Mouse (Mus musculus) liver, embryonic 15.5 days (tissue): ENCODE results near the gene Rpl23a. TPM values are rescaled to one million over a fixed set of nuclear protein-coding genes. Genes with fewer than 3 reads are reported as not detected.

Experiments used
- ATAC-seq: fragments of 200-750 bp; cut with Nextera tagmentation; 2 replicates; pipeline ENCODE4 v1.8.0; 2017; ENCODE audit warnings: moderate number of reproducible peaks, mild to moderate bottlenecking, moderate library complexity; ENCODE audit not compliant: insufficient read depth
- H3K27ac ChIP-seq: fragments of 300-500 bp; sonication (generic); replicated peaks from 2 replicates; pipeline ENCODE4 v1.5.1; 2015; ENCODE audit warnings: mild to moderate bottlenecking, inconsistent platforms
- H3K27me3 ChIP-seq: fragments of 300-500 bp; sonication (generic); 2 replicates; pipeline ENCODE4 v1.6.1; 2015; ENCODE audit warnings: mild to moderate bottlenecking, inconsistent platforms
- H3K36me3 ChIP-seq: fragments of 300-500 bp; sonication (generic); replicated peaks from 2 replicates; pipeline ENCODE4 v1.6.1; 2015; ENCODE audit warnings: moderate library complexity, mild to moderate bottlenecking, inconsistent platforms
- H3K4me1 ChIP-seq: fragments of 300-500 bp; sonication (generic); replicated peaks from 2 replicates; pipeline ENCODE4 v1.6.1; 2015; ENCODE audit warnings: inconsistent platforms
- H3K4me2 ChIP-seq: fragments of 300-500 bp; sonication (generic); 2 replicates; pipeline ENCODE4 v1.6.1; 2015; ENCODE audit warnings: moderate library complexity, mild to moderate bottlenecking, inconsistent platforms
- H3K4me3 ChIP-seq: fragments of 300-500 bp; sonication (generic); replicated peaks from 2 replicates; pipeline ENCODE4 v1.5.1; 2015; ENCODE audit warnings: mild to moderate bottlenecking, inconsistent platforms
- H3K9ac ChIP-seq: fragments of 300-500 bp; sonication (generic); 2 replicates; pipeline ENCODE4 v1.6.1; 2015; ENCODE audit warnings: moderate library complexity, mild to moderate bottlenecking, inconsistent platforms
- H3K9me3 ChIP-seq: fragments of 300-500 bp; sonication (generic); replicated peaks from 2 replicates; pipeline ENCODE4 v1.6.1; 2016; ENCODE audit warnings: inconsistent platforms
- WGBS: fragments of 180-500 bp; shearing (Covaris S2); methylation state at CpG from one replicate; pipeline ENCODE4 v1.1.7; 2015; ENCODE audit warnings: mixed read lengths; ENCODE audit not compliant: insufficient replicate concordance; 5-methylcytosine and 5-hydroxymethylcytosine counted together
- polyA plus RNA-seq: library from polyadenylated mRNA; unstranded; fragments of >200 nt; fragmentation: Nextera tagmentation; extraction: Ambion mirVana; gene quantifications from 2 replicates; pipeline ENCODE4 v1.2.1, GENCODE M21; 2015

Gene Rpl23a
- polyA plus RNA-seq, 1 experiment from 2014 or later = 671 TPM

GRCm38 (mm10) chr11:78182450-78182849 lies 934 bp downstream of the Rpl23a start:
- Histone ChIP-seq H3K4me3 (peak overlapping the region; percentile 91), H3K4me1 (peaks cover 50% of the 10 kb centered on the region), H3K27ac (peak overlapping the region; percentile 89), H3K27me3 (peaks cover 19% of the 10 kb centered on the region), H3K36me3 (peaks cover 31% of the 10 kb centered on the region), H3K4me2 (peak overlapping the region; percentile 96), H3K9me3 (no peaks in the 10 kb centered on the region), H3K9ac (peak overlapping the region; percentile 84)
- WGBS = 2% methylated on average over 7 of the region's 7 CpGs
- no peak for ATAC-seq

- Histone ChIP-seq H3K9ac (peak overlapping the region; percentile 84), H3K36me3 (peaks cover 31% of the 10 kb centered on the region), H3K4me1 (peaks cover 53% of the 10 kb centered on the region), H3K4me3 (peak overlapping the region; percentile 91), H3K9me3 (no peaks in the 10 kb centered on the region), H3K4me2 (peak overlapping the region; percentile 96), H3K27ac (peak overlapping the region; percentile 89), H3K27me3 (peaks cover 14% of the 10 kb centered on the region)
- WGBS = 29% methylated on average over 2 of the region's 2 CpGs
- ATAC-seq = no peak
Measured at GRCm38 (mm10) chr11:78181830-78182357, 1.5 kb downstream of the Rpl23a start.

- peak overlapping the region; percentile 91 for H3K4me3 ChIP-seq
- no peak for ATAC-seq
- peak overlapping the region; percentile 96 for H3K9ac ChIP-seq
- peak overlapping the region; percentile 96 for H3K4me2 ChIP-seq
- peak overlapping the region; percentile 100 for H3K27ac ChIP-seq
- 38% methylated on average over 6 of the region's 6 CpGs for WGBS
- no peaks in the 10 kb centered on the region for H3K9me3 ChIP-seq
- H3K36me3 ChIP-seq = peaks cover 31% of the 10 kb centered on the region
- no peaks in the 10 kb centered on the region for H3K27me3 ChIP-seq
- H3K4me1 ChIP-seq = peaks cover 62% of the 10 kb centered on the region
Measured at GRCm38 (mm10) chr11:78180081-78180761, 3.2 kb downstream of the Rpl23a start.

GRCm38 (mm10) chr11:78179438-78179999 lies 3.9 kb downstream of the Rpl23a start:
- ATAC-seq = no peak
- H3K27ac ChIP-seq = peak overlapping the region; percentile 100
- H3K4me1 ChIP-seq = peaks cover 67% of the 10 kb centered on the region
- H3K4me2 ChIP-seq = peak overlapping the region; percentile 96
- no peaks in the 10 kb centered on the region for H3K27me3 ChIP-seq
- no peaks in the 10 kb centered on the region for H3K9me3 ChIP-seq
- peak overlapping the region; percentile 91 for H3K4me3 ChIP-seq
- peaks cover 31% of the 10 kb centered on the region for H3K36me3 ChIP-seq
- 12% methylated on average over 8 of the region's 8 CpGs for WGBS
- H3K9ac ChIP-seq = peak overlapping the region; percentile 96

- no peaks in the 10 kb centered on the region for H3K9me3 ChIP-seq
- peak overlapping the region; percentile 96 for H3K4me2 ChIP-seq
- H3K4me3 ChIP-seq = peak overlapping the region; percentile 91
- H3K27me3 ChIP-seq = no peaks in the 10 kb centered on the region
- WGBS = under 1% methylated on average over 29 of the region's 29 CpGs
- peaks cover 67% of the 10 kb centered on the region for H3K4me1 ChIP-seq
- peak overlapping the region; percentile 100 for H3K27ac ChIP-seq
- peak overlapping the region; percentile 96 for H3K9ac ChIP-seq
- no peak; the same call in 1 of the 2 replicates for ATAC-seq
- H3K36me3 ChIP-seq = peaks cover 31% of the 10 kb centered on the region
Measured at GRCm38 (mm10) chr11:78178859-78179437, 4.4 kb downstream of the Rpl23a start.

GRCm38 (mm10) chr11:78177903-78178858 lies 5.2 kb downstream of the Rpl23a start:
- peak overlapping the region; percentile 91 for H3K4me3 ChIP-seq
- peak; percentile 81 for ATAC-seq
- peaks cover 31% of the 10 kb centered on the region for H3K36me3 ChIP-seq
- H3K9me3 ChIP-seq = no peaks in the 10 kb centered on the region
- peak overlapping the region; percentile 96 for H3K4me2 ChIP-seq
- peak overlapping the region; percentile 96 for H3K9ac ChIP-seq
- under 1% methylated on average over 84 of the region's 84 CpGs for WGBS
- no peaks in the 10 kb centered on the region for H3K27me3 ChIP-seq
- H3K27ac ChIP-seq = peak overlapping the region; percentile 100
- H3K4me1 ChIP-seq = peaks cover 65% of the 10 kb centered on the region

- Histone ChIP-seq H3K4me1 (peaks cover 71% of the 10 kb centered on the region), H3K27ac (peak overlapping the region; percentile 100), H3K9ac (peak overlapping the region; percentile 96), H3K36me3 (peaks cover 31% of the 10 kb centered on the region), H3K4me2 (peak overlapping the region; percentile 96), H3K27me3 (no peaks in the 10 kb centered on the region), H3K4me3 (peak overlapping the region; percentile 91), H3K9me3 (no peaks in the 10 kb centered on the region)
- peak; percentile 33 for ATAC-seq
- 0% methylated on average over 10 of the region's 10 CpGs for WGBS
Measured at GRCm38 (mm10) chr11:78177437-78177836, 5.9 kb downstream of the Rpl23a start.

GRCm38 (mm10) chr11:78176905-78177331 lies 6.5 kb downstream of the Rpl23a start:
- Histone ChIP-seq H3K9me3 (no peaks in the 10 kb centered on the region), H3K4me3 (peak overlapping the region; percentile 91), H3K9ac (peak overlapping the region; percentile 96), H3K27me3 (no peaks in the 10 kb centered on the region), H3K27ac (peak overlapping the region; percentile 100), H3K4me2 (peak overlapping the region; percentile 96), H3K36me3 (peaks cover 26% of the 10 kb centered on the region), H3K4me1 (peaks cover 71% of the 10 kb centered on the region)
- ATAC-seq = no peak
- 0% methylated on average over 23 of the region's 23 CpGs for WGBS

GRCm38 (mm10) chr11:78176402-78176862 lies 7.0 kb downstream of the Rpl23a start, which contains the start of the genes Nek8 and Tlcd1:
Gene Nek8 (minus strand): TSS chr11:78176675.
Gene Tlcd1 (plus strand): TSS chr11:78176711.
- H3K36me3 ChIP-seq = peaks cover 21% of the 10 kb centered on the region
- H3K4me2 ChIP-seq = peak within 1 kb of the TSS; percentile 96
- H3K9me3 ChIP-seq = no peaks in the 10 kb centered on the region
- H3K27me3 ChIP-seq = no peaks in the 10 kb centered on the region
- H3K4me3 ChIP-seq = peak within 1 kb of the TSS; percentile 91
- peak within 1 kb of the TSS; percentile 100 for H3K27ac ChIP-seq
- peak within 1 kb of the TSS; percentile 96 for H3K9ac ChIP-seq
- peak; percentile 41 for ATAC-seq
- H3K4me1 ChIP-seq = peaks cover 71% of the 10 kb centered on the region
- under 1% methylated on average over 32 of the region's 32 CpGs for WGBS

GRCm38 (mm10) chr11:78175771-78176401 lies 7.5 kb downstream of the Rpl23a start:
- WGBS = 3% methylated on average over 9 of the region's 10 CpGs
- H3K4me3 ChIP-seq = peak overlapping the region; percentile 91
- H3K4me2 ChIP-seq = peak overlapping the region; percentile 96
- H3K9me3 ChIP-seq = no peaks in the 10 kb centered on the region
- peak overlapping the region; percentile 96 for H3K9ac ChIP-seq
- H3K27ac ChIP-seq = peak overlapping the region; percentile 100
- peaks cover 15% of the 10 kb centered on the region for H3K36me3 ChIP-seq
- no peak; the same call in 1 of the 2 replicates for ATAC-seq
- peaks cover 67% of the 10 kb centered on the region for H3K4me1 ChIP-seq
- H3K27me3 ChIP-seq = no peaks in the 10 kb centered on the region
